Mouse (Mus musculus) gastrocnemius, adult 2 months (tissue): Measurements from ENCODE around the gene 9130213A22Rik. TPM values are rescaled to one million over a fixed set of nuclear protein-coding genes. Genes with fewer than 3 reads are reported as not detected.
A peak's percentile ranks its signal among the peaks of the same experiment; 100 is the strongest.

Experiments used
- DNase-seq: peaks from one replicate; pipeline ENCODE4 v3.0.0; 2022
- H3K27ac ChIP-seq: fragments of 200-600 bp; 2 replicates; pipeline ENCODE4 v1.8.1; 2022; ENCODE audit warnings: mild to moderate bottlenecking
- H3K4me3 ChIP-seq: fragments of 200-600 bp; 2 replicates; pipeline ENCODE4 v1.8.1; 2022; ENCODE audit warnings: mild to moderate bottlenecking, moderate library complexity
- CTCF ChIP-seq: fragments of 200-600 bp; IDR thresholded peaks from 2 replicates; pipeline ENCODE4 v1.8.1; 2022; ENCODE audit warnings: antibody characterized with exemption, mild to moderate bottlenecking, moderate library complexity
- intact Hi-C: fragments of 180-260 bp; cut with DNase I; formaldehyde crosslinking; loops from one replicate; pipeline ENCODE4 v1.15.1; 2025
- total RNA-seq, 2 experiments: library from RNA; stranded (reverse); gene quantifications; 2 replicates each; pipeline ENCODE4 v1.2.3; 2021

The 9130213A22Rik gene
- total RNA-seq, 2 experiments from 2014 or later, result 0.20 TPM; not detected in 1

- TF ChIP-seq CTCF, result no peak
- DNase-seq, result peak; percentile 15
- intact Hi-C loops, result no loop called here
- H3K27ac ChIP-seq, result peak overlapping the region; percentile 69
- H3K4me3 ChIP-seq, result peak overlapping the region; percentile 71
These were observed 11.2 kb downstream of the 9130213A22Rik start for GRCm38 (mm10) chr11:69111051-69111810.

DNA sequence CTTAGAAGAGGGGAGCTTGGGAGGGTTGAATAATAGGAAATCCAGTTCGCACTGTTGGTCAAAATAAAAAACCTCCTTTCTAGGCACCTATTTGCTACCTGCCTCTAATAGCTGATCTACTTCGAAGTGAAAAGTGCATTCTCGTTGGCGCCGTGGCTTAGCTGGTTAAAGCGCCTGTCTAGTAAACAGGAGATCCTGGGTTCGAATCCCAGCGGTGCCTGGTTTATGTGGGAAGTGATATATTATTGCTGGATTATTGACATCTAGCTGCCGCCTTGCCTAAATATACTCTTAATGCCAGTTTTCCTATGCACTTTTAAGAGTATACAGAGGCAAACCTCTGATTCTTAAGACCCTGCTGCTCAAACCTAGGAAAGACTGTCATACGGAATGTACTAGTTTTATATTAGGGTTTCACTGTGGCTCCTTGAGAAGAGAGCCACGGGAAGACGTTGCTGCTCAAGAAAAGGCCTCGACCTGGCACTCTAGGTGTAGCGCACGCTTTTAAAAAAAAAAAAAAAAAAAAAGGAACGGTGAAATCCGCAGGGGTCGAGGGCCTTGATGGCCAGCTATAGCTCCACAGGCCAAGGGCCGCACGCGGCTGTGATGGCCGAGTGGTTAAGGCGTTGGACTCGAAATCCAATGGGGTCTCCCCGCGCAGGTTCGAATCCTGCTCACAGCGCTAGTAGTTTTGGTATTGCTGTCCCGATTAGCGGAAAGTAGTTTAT lies 11.9 kb downstream of the 9130213A22Rik start:
- TF ChIP-seq CTCF, result no peak
- intact Hi-C loops, result no loop called here
- Histone ChIP-seq H3K27ac (peak overlapping the region; percentile 69), H3K4me3 (peak overlapping the region; percentile 71)
- peak; percentile 93 for DNase-seq

- intact Hi-C loops, result loop anchor here (10.0 kb wide), 1 partner anchor 806 kb away; the partner anchor contains the start of gene Gps2
These were observed 13.1 kb downstream of the 9130213A22Rik start for GRCm38 (mm10) chr11:69109032-69109900.

GRCm38 (mm10) chr11:69108223-69108622 lies 14.2 kb downstream of the 9130213A22Rik start:
- intact Hi-C loops, result loop anchor here (10.0 kb wide), 1 partner anchor 807 kb away; the partner anchor contains the start of gene Gps2
- H3K4me3 ChIP-seq, result no peak overlapping the region
- TF ChIP-seq CTCF, result no peak

More at GRCm38 (mm10) chr11:69109032-69109900, 13.1 kb downstream of the 9130213A22Rik start:
- Histone ChIP-seq H3K4me3 (no peak overlapping the region), H3K27ac (no peak overlapping the region)
- no peak for TF ChIP-seq CTCF
- peak; percentile 34 for DNase-seq

GRCm38 (mm10) chr11:69107676-69108075 lies 14.7 kb downstream of the 9130213A22Rik start:
- DNase-seq, result peak; percentile 20
- H3K27ac ChIP-seq, result no peak overlapping the region
- no peak for TF ChIP-seq CTCF
- no peak overlapping the region for H3K4me3 ChIP-seq
- intact Hi-C loops, result loop anchor here (10.0 kb wide), 1 partner anchor 807 kb away; the partner anchor contains the start of gene Gps2

More at GRCm38 (mm10) chr11:69108223-69108622, 14.2 kb downstream of the 9130213A22Rik start:
- DNase-seq, result peak; percentile 28
- no peak overlapping the region for H3K27ac ChIP-seq

GRCm38 (mm10) chr11:69106842-69107241 lies 15.5 kb downstream of the 9130213A22Rik start:
- no peak for TF ChIP-seq CTCF
- Histone ChIP-seq H3K4me3 (no peak overlapping the region), H3K27ac (no peak overlapping the region)
- intact Hi-C loops, result loop anchor here (10.0 kb wide), 1 partner anchor 808 kb away; the partner anchor contains the start of gene Gps2
- DNase-seq, result peak; percentile 22

DNA sequence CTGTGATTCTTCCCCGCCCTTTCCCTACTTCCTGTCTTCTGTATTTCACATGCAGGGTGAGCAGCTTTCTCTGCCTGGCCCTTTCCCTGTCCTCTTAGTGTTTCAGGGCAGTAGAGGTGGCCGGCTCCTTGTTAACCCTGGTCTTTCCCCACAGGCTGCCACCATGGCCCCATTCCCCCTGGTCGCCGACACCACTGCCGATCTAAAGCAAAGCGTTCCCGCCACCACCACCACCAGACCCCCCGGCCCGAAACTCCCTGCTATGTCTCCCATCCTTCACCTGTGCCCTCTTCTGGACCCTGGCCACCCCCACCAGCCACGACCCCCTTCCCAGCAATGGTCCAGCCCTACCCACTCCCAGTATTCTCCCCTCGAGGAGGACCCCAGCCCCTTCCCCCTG lies 16.1 kb downstream of the 9130213A22Rik start:
- H3K4me3 ChIP-seq, result no peak overlapping the region
- TF ChIP-seq CTCF, result no peak
- H3K27ac ChIP-seq, result no peak overlapping the region
- DNase-seq, result peak; percentile 37
- intact Hi-C loops, result loop anchor here (10.0 kb wide), 1 partner anchor 809 kb away; the partner anchor contains the start of gene Gps2

GRCm38 (mm10) chr11:69105796-69106195 lies 16.6 kb downstream of the 9130213A22Rik start:
- intact Hi-C loops, result loop anchor here (10.0 kb wide), 1 partner anchor 809 kb away; the partner anchor contains the start of gene Gps2
- H3K27ac ChIP-seq, result no peak overlapping the region
- peak; percentile 30 for DNase-seq
- no peak for TF ChIP-seq CTCF
- H3K4me3 ChIP-seq, result no peak overlapping the region

DNA sequence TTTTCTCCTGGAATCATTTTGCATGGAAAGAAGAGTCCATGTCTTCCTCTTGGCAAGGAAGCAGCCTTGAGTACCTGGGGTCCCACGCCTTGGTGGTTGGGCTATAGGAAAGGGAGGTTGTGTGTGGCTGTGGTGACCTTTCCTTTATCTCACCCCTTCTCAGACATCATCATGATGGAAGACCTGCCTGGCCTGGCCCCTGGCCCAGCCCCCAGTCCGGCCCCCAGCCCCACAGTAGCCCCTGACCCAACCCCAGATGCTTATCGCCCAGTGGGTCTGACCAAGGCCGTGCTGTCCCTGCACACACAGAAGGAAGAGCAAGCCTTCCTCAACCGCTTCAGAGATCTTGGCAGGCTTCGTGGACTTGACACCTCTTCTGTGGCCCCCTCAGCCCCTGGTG lies 17.2 kb downstream of the 9130213A22Rik start:
- peak; percentile 23 for DNase-seq
- intact Hi-C loops, result loop anchor here (10.0 kb wide), 1 partner anchor 810 kb away; the partner anchor contains the start of gene Gps2
- H3K4me3 ChIP-seq, result no peak overlapping the region
- TF ChIP-seq CTCF, result no peak
- H3K27ac ChIP-seq, result no peak overlapping the region

- intact Hi-C loops, result loop anchor here (10.0 kb wide), 1 partner anchor 810 kb away; the partner anchor contains the start of gene Gps2
- Histone ChIP-seq H3K27ac (no peak overlapping the region), H3K4me3 (no peak overlapping the region)
- peak; percentile 19 for DNase-seq
- no peak for TF ChIP-seq CTCF
These were observed 17.9 kb downstream of the 9130213A22Rik start for GRCm38 (mm10) chr11:69104487-69104886.

- no peak overlapping the region for H3K4me3 ChIP-seq
These were observed 18.6 kb downstream of the 9130213A22Rik start for GRCm38 (mm10) chr11:69103531-69104435.

More at GRCm38 (mm10) chr11:69103531-69104435, 18.6 kb downstream of the 9130213A22Rik start:
- peak; percentile 26 for DNase-seq
- intact Hi-C loops, result loop anchor here (10.0 kb wide), 1 partner anchor 811 kb away; the partner anchor contains the start of gene Gps2
- TF ChIP-seq CTCF, result no peak
- H3K27ac ChIP-seq, result no peak overlapping the region
